Mouse (Mus musculus): ENCODE data around the gene Kif24. TPM values are rescaled to one million over a fixed set of nuclear protein-coding genes. Genes with fewer than 3 reads are reported as not detected.

Gene Kif24
- polyA plus RNA-seq (2014; fragmentation: Nextera tagmentation; extraction: Ambion mirVana): 2.3 and 3.4 TPM in 2 replicates

GRCm38 (mm10) chr4:41464345-41465286 is at the start of gene Kif24, which contains the start of gene Nudt2:
Kif24 (minus strand) TSS chr4:41464887.
Nudt2 (plus strand) TSS chr4:41465151.
- H3K9me3 ChIP-seq (ENCODE audit: control insufficient read depth, low read length): no peaks in the 10 kb centered on the region
- under 1% methylated on average over 70 of the region's 70 CpGs for WGBS
- peak within 1 kb of the TSS; percentile 53 for H3K4me2 ChIP-seq (replicated peaks)
- DNase-seq (ENCODE audit: low spot score) (peak; percentile 99), ATAC-seq (ENCODE audit: low FRiP score) (peak; percentile 98)
- H3K27me3 ChIP-seq (ENCODE audit: control insufficient read depth, insufficient read depth, low read length): no peaks in the 10 kb centered on the region
- H3K4me1 ChIP-seq (replicated peaks; ENCODE audit: control insufficient read depth, insufficient read depth, low read length): peaks cover 5% of the 10 kb centered on the region
- H3K9ac ChIP-seq: peak within 1 kb of the TSS; percentile 74
- no peaks in the 10 kb centered on the region for H3K36me3 ChIP-seq (replicated peaks; ENCODE audit: control insufficient read depth, insufficient read depth)
- peak within 1 kb of the TSS; percentile 44 for H3K27ac ChIP-seq
- H3K4me3 ChIP-seq (replicated peaks; ENCODE audit: low read length): peak within 1 kb of the TSS; percentile 67

GRCm38 (mm10) chr4:41513714-41514113 is 49.0 kb upstream of the Kif24 start:
- Histone ChIP-seq H3K4me2 (replicated peaks) (no peak overlapping the region), H3K4me3 (replicated peaks; ENCODE audit: low read length) (no peak overlapping the region), H3K27ac (no peak overlapping the region), H3K27me3 (ENCODE audit: control insufficient read depth, insufficient read depth, low read length) (no peaks in the 10 kb centered on the region), H3K9ac (no peak overlapping the region), H3K4me1 (replicated peaks; ENCODE audit: control insufficient read depth, insufficient read depth, low read length) (0 out of 2 replicates have a peak, but pooled peaks cover 11% of the 10 kb centered on the region), H3K36me3 (replicated peaks; ENCODE audit: control insufficient read depth, insufficient read depth) (peaks cover 5% of the 10 kb centered on the region), H3K9me3 (ENCODE audit: control insufficient read depth, low read length) (no peaks in the 10 kb centered on the region)
- no peak for DNase-seq (ENCODE audit: low spot score)
- no peak for ATAC-seq (ENCODE audit: low FRiP score)
- 36% methylated on average over 8 of the region's 8 CpGs for WGBS

- H3K27me3 ChIP-seq (ENCODE audit: control insufficient read depth, insufficient read depth, low read length): no peaks in the 10 kb centered on the region
- no peaks in the 10 kb centered on the region for H3K9me3 ChIP-seq (ENCODE audit: control insufficient read depth, low read length)
- H3K4me3 ChIP-seq (replicated peaks; ENCODE audit: low read length): no peak overlapping the region
- H3K4me1 ChIP-seq (replicated peaks; ENCODE audit: control insufficient read depth, insufficient read depth, low read length): 0 out of 2 replicates have a peak, but pooled peaks cover 11% of the 10 kb centered on the region
- H3K9ac ChIP-seq: no peak overlapping the region
- peaks cover under 1% of the 10 kb centered on the region; the same call in 1 of the 2 replicates for H3K36me3 ChIP-seq (replicated peaks; ENCODE audit: control insufficient read depth, insufficient read depth)
- ATAC-seq (ENCODE audit: low FRiP score) (peak; percentile 46; the same call in 1 of the 2 replicates), DNase-seq (ENCODE audit: low spot score) (no peak)
- no peak overlapping the region for H3K4me2 ChIP-seq (replicated peaks)
- H3K27ac ChIP-seq: no peak overlapping the region
- 29% methylated on average over 4 of the region's 4 CpGs for WGBS
These were observed 48.6 kb upstream of the Kif24 start for GRCm38 (mm10) chr4:41513309-41513708.

- ATAC-seq (ENCODE audit: low FRiP score): no peak
- H3K4me1 ChIP-seq (replicated peaks; ENCODE audit: control insufficient read depth, insufficient read depth, low read length): peaks cover 15% of the 10 kb centered on the region
- H3K36me3 ChIP-seq (replicated peaks; ENCODE audit: control insufficient read depth, insufficient read depth): no peaks in the 10 kb centered on the region
- H3K9ac ChIP-seq: no peak overlapping the region
- 36% methylated on average over 7 of the region's 7 CpGs for WGBS
- DNase-seq (ENCODE audit: low spot score): no peak
- H3K4me2 ChIP-seq (replicated peaks): peak overlapping the region; percentile 80; the same call in 1 of the 2 replicates
- no peaks in the 10 kb centered on the region for H3K9me3 ChIP-seq (ENCODE audit: control insufficient read depth, low read length)
- H3K4me3 ChIP-seq (replicated peaks; ENCODE audit: low read length): no peak overlapping the region; the same call in 1 of the 2 replicates
- H3K27ac ChIP-seq: no peak overlapping the region
- peaks cover 3% of the 10 kb centered on the region; the same call in 1 of the 2 replicates for H3K27me3 ChIP-seq (ENCODE audit: control insufficient read depth, insufficient read depth, low read length)
These were observed 43.3 kb upstream of the Kif24 start for GRCm38 (mm10) chr4:41507998-41508397.

- Histone ChIP-seq H3K36me3 (replicated peaks; ENCODE audit: control insufficient read depth, insufficient read depth) (no peaks in the 10 kb centered on the region), H3K9me3 (ENCODE audit: control insufficient read depth, low read length) (no peaks in the 10 kb centered on the region), H3K4me1 (replicated peaks; ENCODE audit: control insufficient read depth, insufficient read depth, low read length) (peaks cover 13% of the 10 kb centered on the region), H3K27me3 (ENCODE audit: control insufficient read depth, insufficient read depth, low read length) (peaks cover 3% of the 10 kb centered on the region; the same call in 1 of the 2 replicates), H3K27ac (peak overlapping the region; percentile 68), H3K9ac (peak overlapping the region; percentile 72), H3K4me3 (replicated peaks; ENCODE audit: low read length) (peak overlapping the region; percentile 44), H3K4me2 (replicated peaks) (peak overlapping the region; percentile 80)
- DNase-seq (ENCODE audit: low spot score) (peak; percentile 62), ATAC-seq (ENCODE audit: low FRiP score) (peak; percentile 7)
- under 1% methylated on average over 22 of the region's 22 CpGs for WGBS
These were observed 42.7 kb upstream of the Kif24 start for GRCm38 (mm10) chr4:41507326-41507924.

GRCm38 (mm10) chr4:41506906-41507305 is 42.2 kb upstream of the Kif24 start:
- peaks cover 4% of the 10 kb centered on the region; the same call in 1 of the 2 replicates for H3K27me3 ChIP-seq (ENCODE audit: control insufficient read depth, insufficient read depth, low read length)
- peak; percentile 79 for DNase-seq (ENCODE audit: low spot score)
- peak overlapping the region; percentile 80 for H3K4me2 ChIP-seq (replicated peaks)
- H3K36me3 ChIP-seq (replicated peaks; ENCODE audit: control insufficient read depth, insufficient read depth): no peaks in the 10 kb centered on the region
- peak overlapping the region; percentile 68 for H3K27ac ChIP-seq
- no peaks in the 10 kb centered on the region for H3K9me3 ChIP-seq (ENCODE audit: control insufficient read depth, low read length)
- WGBS: under 1% methylated on average over 29 of the region's 29 CpGs
- peak; percentile 78 for ATAC-seq (ENCODE audit: low FRiP score)
- peak overlapping the region; percentile 44 for H3K4me3 ChIP-seq (replicated peaks; ENCODE audit: low read length)
- H3K4me1 ChIP-seq (replicated peaks; ENCODE audit: control insufficient read depth, insufficient read depth, low read length): peaks cover 15% of the 10 kb centered on the region
- peak overlapping the region; percentile 72 for H3K9ac ChIP-seq

- Histone ChIP-seq H3K36me3 (replicated peaks; ENCODE audit: control insufficient read depth, insufficient read depth) (no peaks in the 10 kb centered on the region), H3K4me3 (replicated peaks; ENCODE audit: low read length) (no peak overlapping the region), H3K4me1 (replicated peaks; ENCODE audit: control insufficient read depth, insufficient read depth, low read length) (peaks cover 17% of the 10 kb centered on the region), H3K27ac (no peak overlapping the region), H3K9me3 (ENCODE audit: control insufficient read depth, low read length) (no peaks in the 10 kb centered on the region), H3K9ac (no peak overlapping the region), H3K4me2 (replicated peaks) (peak overlapping the region; percentile 80; the same call in 1 of the 2 replicates), H3K27me3 (ENCODE audit: control insufficient read depth, insufficient read depth, low read length) (peaks cover 11% of the 10 kb centered on the region; the same call in 1 of the 2 replicates)
- no peak for ATAC-seq (ENCODE audit: low FRiP score)
- 13% methylated on average over 13 of the region's 13 CpGs for WGBS
- peak; percentile 62 for DNase-seq (ENCODE audit: low spot score)
These were observed 41.5 kb upstream of the Kif24 start for GRCm38 (mm10) chr4:41506156-41506555.

GRCm38 (mm10) chr4:41505131-41505551 is 40.5 kb upstream of the Kif24 start:
- Histone ChIP-seq H3K4me3 (replicated peaks; ENCODE audit: low read length) (no peak overlapping the region), H3K27me3 (ENCODE audit: control insufficient read depth, insufficient read depth, low read length) (peaks cover 21% of the 10 kb centered on the region), H3K9ac (no peak overlapping the region), H3K9me3 (ENCODE audit: control insufficient read depth, low read length) (no peaks in the 10 kb centered on the region), H3K27ac (no peak overlapping the region), H3K4me1 (replicated peaks; ENCODE audit: control insufficient read depth, insufficient read depth, low read length) (peaks cover 17% of the 10 kb centered on the region), H3K4me2 (replicated peaks) (no peak overlapping the region), H3K36me3 (replicated peaks; ENCODE audit: control insufficient read depth, insufficient read depth) (no peaks in the 10 kb centered on the region)
- ATAC-seq (ENCODE audit: low FRiP score) (no peak), DNase-seq (ENCODE audit: low spot score) (no peak)
- 55% methylated on average over 11 of the region's 11 CpGs for WGBS

GRCm38 (mm10) chr4:41504325-41504724 is 39.6 kb upstream of the Kif24 start:
- ATAC-seq (ENCODE audit: low FRiP score) (no peak), DNase-seq (ENCODE audit: low spot score) (no peak)
- Histone ChIP-seq H3K36me3 (replicated peaks; ENCODE audit: control insufficient read depth, insufficient read depth) (no peaks in the 10 kb centered on the region), H3K9me3 (ENCODE audit: control insufficient read depth, low read length) (no peaks in the 10 kb centered on the region), H3K27me3 (ENCODE audit: control insufficient read depth, insufficient read depth, low read length) (peaks cover 29% of the 10 kb centered on the region), H3K9ac (no peak overlapping the region), H3K4me3 (replicated peaks; ENCODE audit: low read length) (no peak overlapping the region), H3K4me1 (replicated peaks; ENCODE audit: control insufficient read depth, insufficient read depth, low read length) (peaks cover 20% of the 10 kb centered on the region), H3K27ac (no peak overlapping the region), H3K4me2 (replicated peaks) (no peak overlapping the region)
- WGBS: 79% methylated on average over 5 of the region's 5 CpGs
